Mouse (Mus musculus): ENCODE results near the gene Wbp1l. TPM values are rescaled to one million over a fixed set of nuclear protein-coding genes. Genes with fewer than 3 reads are reported as not detected.

Wbp1l gene
- polyA plus RNA-seq, 1 experiment from 2014 or later = 31.2 TPM

DNA sequence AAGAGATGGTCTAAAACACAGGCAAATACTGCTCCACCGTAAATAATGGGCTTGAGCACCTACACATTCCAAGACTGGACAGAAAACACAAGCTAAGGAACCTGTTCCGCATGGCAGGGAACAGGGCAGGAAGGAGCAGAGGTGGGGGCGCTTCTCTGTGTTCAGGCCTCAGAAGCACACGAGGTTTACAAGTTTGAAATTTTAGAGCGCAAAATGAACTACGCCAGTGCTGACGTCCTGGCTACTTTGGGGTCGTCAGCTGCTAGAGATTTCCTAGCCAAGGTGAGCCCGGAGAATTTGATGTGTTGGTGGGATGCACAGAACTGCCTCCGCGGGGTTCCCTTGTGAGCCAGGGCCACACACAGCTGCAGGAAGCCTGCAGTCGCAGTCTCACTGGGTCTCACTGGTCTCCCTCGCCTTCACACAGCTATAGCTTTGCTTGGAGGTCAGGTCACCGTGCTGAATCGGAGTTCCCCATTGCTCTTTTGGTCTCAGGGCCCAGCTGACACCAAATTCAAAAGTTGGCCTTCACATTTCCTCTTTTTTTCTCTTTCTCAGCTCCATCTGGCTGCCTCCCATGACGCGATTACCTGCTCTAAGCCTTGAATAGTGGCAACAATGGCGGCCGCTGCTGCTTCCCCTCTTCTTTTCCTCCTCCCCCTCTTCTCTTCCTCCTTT lies 99.1 kb downstream of the Wbp1l start:
- no peak for ATAC-seq (ENCODE audit: low FRiP score, low TSS enrichment)
- WGBS = 63% methylated on average over 19 of the region's 19 CpGs
- no peaks in the 10 kb centered on the region for H3K27me3 ChIP-seq (ENCODE audit: control insufficient read depth, insufficient read depth, low read length)

GRCm38 (mm10) chr19:46699011-46699481 lies 100.2 kb downstream of the Wbp1l start:
- ATAC-seq (ENCODE audit: low FRiP score, low TSS enrichment) (peak; percentile 73), DNase-seq (ENCODE audit: low spot score) (peak; percentile 37)
- 63% methylated on average over 10 of the region's 10 CpGs for WGBS
- no peaks in the 10 kb centered on the region for H3K4me1 ChIP-seq (replicated peaks; ENCODE audit: control insufficient read depth, insufficient read depth)
- H3K9me3 ChIP-seq (ENCODE audit: control insufficient read depth, low read length) = no peaks in the 10 kb centered on the region
- no peak overlapping the region for H3K4me2 ChIP-seq (replicated peaks; ENCODE audit: low read depth)
- H3K9ac ChIP-seq (ENCODE audit: low read length) = no peak overlapping the region
- no peak overlapping the region for H3K27ac ChIP-seq (replicated peaks)
- TF ChIP-seq CTCF (IDR thresholded peaks at IDR 0.05; ENCODE audit: low read depth) (no peak), EP300 (optimal IDR thresholded peaks at IDR 0.05) (no peak)
- H3K27me3 ChIP-seq (ENCODE audit: control insufficient read depth, insufficient read depth, low read length) = no peaks in the 10 kb centered on the region
- peaks cover 4% of the 10 kb centered on the region; the same call in 1 of the 2 replicates for H3K36me3 ChIP-seq (ENCODE audit: control insufficient read depth, insufficient read depth, low read length)
- H3K4me3 ChIP-seq (ENCODE audit: low read depth, low read length) = no peak overlapping the region

More for the DNA sequence above, 99.1 kb downstream of the Wbp1l start:
- Histone ChIP-seq H3K9ac (ENCODE audit: low read length) (no peak overlapping the region), H3K9me3 (ENCODE audit: control insufficient read depth, low read length) (no peaks in the 10 kb centered on the region), H3K4me3 (ENCODE audit: low read depth, low read length) (no peak overlapping the region), H3K4me2 (replicated peaks; ENCODE audit: low read depth) (no peak overlapping the region), H3K36me3 (ENCODE audit: control insufficient read depth, insufficient read depth, low read length) (peaks cover 4% of the 10 kb centered on the region; the same call in 1 of the 2 replicates), H3K4me1 (replicated peaks; ENCODE audit: control insufficient read depth, insufficient read depth) (no peaks in the 10 kb centered on the region), H3K27ac (replicated peaks) (no peak overlapping the region)
- no peak for DNase-seq (ENCODE audit: low spot score)
- TF ChIP-seq EP300 (optimal IDR thresholded peaks at IDR 0.05) (no peak), CTCF (IDR thresholded peaks at IDR 0.05; ENCODE audit: low read depth) (no peak)

GRCm38 (mm10) chr19:46701156-46701555 lies 102.3 kb downstream of the Wbp1l start:
- no peak overlapping the region for H3K4me2 ChIP-seq (replicated peaks; ENCODE audit: low read depth)
- H3K27me3 ChIP-seq (ENCODE audit: control insufficient read depth, insufficient read depth, low read length) = no peaks in the 10 kb centered on the region
- no peak for ATAC-seq (ENCODE audit: low FRiP score, low TSS enrichment)
- H3K27ac ChIP-seq (replicated peaks) = no peak overlapping the region
- no peak overlapping the region for H3K4me3 ChIP-seq (ENCODE audit: low read depth, low read length)
- DNase-seq (ENCODE audit: low spot score) = no peak
- no peaks in the 10 kb centered on the region for H3K9me3 ChIP-seq (ENCODE audit: control insufficient read depth, low read length)
- 73% methylated on average over 9 of the region's 9 CpGs for WGBS
- no peak overlapping the region for H3K9ac ChIP-seq (ENCODE audit: low read length)
- H3K36me3 ChIP-seq (ENCODE audit: control insufficient read depth, insufficient read depth, low read length) = peaks cover 4% of the 10 kb centered on the region; the same call in 1 of the 2 replicates
- TF ChIP-seq EP300 (optimal IDR thresholded peaks at IDR 0.05) (no peak), CTCF (IDR thresholded peaks at IDR 0.05; ENCODE audit: low read depth) (no peak)
- H3K4me1 ChIP-seq (replicated peaks; ENCODE audit: control insufficient read depth, insufficient read depth) = no peaks in the 10 kb centered on the region

GRCm38 (mm10) chr19:46705779-46706495 lies 107.1 kb downstream of the Wbp1l start:
- ATAC-seq (ENCODE audit: low FRiP score, low TSS enrichment) (no peak), DNase-seq (ENCODE audit: low spot score) (no peak)
- no peaks in the 10 kb centered on the region for H3K27me3 ChIP-seq (ENCODE audit: control insufficient read depth, insufficient read depth, low read length)
- H3K4me1 ChIP-seq (replicated peaks; ENCODE audit: control insufficient read depth, insufficient read depth) = no peaks in the 10 kb centered on the region
- no peak overlapping the region for H3K27ac ChIP-seq (replicated peaks)
- no peak overlapping the region for H3K9ac ChIP-seq (ENCODE audit: low read length)
- no peak for TF ChIP-seq EP300 (optimal IDR thresholded peaks at IDR 0.05)
- no peak for TF ChIP-seq CTCF (IDR thresholded peaks at IDR 0.05; ENCODE audit: low read depth)
- no peak overlapping the region for H3K4me3 ChIP-seq (ENCODE audit: low read depth, low read length)
- 72% methylated on average over 7 of the region's 7 CpGs for WGBS
- peaks cover 4% of the 10 kb centered on the region; the same call in 1 of the 2 replicates for H3K36me3 ChIP-seq (ENCODE audit: control insufficient read depth, insufficient read depth, low read length)
- no peak overlapping the region for H3K4me2 ChIP-seq (replicated peaks; ENCODE audit: low read depth)
- no peaks in the 10 kb centered on the region for H3K9me3 ChIP-seq (ENCODE audit: control insufficient read depth, low read length)

DNA sequence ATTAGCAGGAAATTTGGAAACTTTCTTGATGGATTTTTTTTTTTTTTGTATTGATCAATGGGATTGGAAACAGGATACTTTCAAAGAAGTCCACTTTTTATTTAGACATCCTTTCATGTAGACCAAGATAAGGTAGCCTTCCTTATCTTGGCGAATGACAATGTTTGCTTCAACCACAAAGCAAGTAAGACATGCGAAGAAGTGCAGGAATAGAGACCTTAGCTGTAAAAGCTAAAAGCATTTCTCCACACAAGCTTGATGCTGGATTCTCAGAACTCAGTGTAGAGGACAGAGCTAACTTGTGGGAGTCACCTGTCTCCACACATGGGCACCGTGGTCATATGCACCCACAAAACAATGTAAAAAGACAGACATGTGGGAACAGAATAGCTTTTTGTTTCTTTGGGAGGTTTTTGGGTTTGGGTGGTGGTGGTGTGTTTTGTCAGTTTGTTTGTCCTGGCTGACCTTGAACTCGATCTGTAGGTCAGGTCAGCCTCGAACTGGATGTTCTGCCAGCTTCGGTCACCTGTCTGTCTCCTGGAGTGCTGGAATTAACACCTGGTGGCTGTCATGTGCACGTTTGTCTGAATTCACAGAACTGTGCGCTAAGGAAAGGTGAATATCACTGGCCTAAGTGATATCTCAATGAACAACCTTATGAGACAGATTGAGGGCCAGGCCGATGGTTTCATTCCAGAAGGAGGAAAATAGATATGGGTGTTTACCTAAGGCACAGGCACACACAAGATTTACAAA lies 107.8 kb downstream of the Wbp1l start:
- ATAC-seq (ENCODE audit: low FRiP score, low TSS enrichment) (no peak), DNase-seq (ENCODE audit: low spot score) (no peak)
- peak overlapping the region; percentile 45 for H3K4me3 ChIP-seq (ENCODE audit: low read depth, low read length)
- H3K27me3 ChIP-seq (ENCODE audit: control insufficient read depth, insufficient read depth, low read length) = no peaks in the 10 kb centered on the region
- no peaks in the 10 kb centered on the region for H3K36me3 ChIP-seq (ENCODE audit: control insufficient read depth, insufficient read depth, low read length)
- TF ChIP-seq CTCF (IDR thresholded peaks at IDR 0.05; ENCODE audit: low read depth) (no peak), EP300 (optimal IDR thresholded peaks at IDR 0.05) (no peak)
- WGBS = 59% methylated on average over 9 of the region's 9 CpGs
- H3K9me3 ChIP-seq (ENCODE audit: control insufficient read depth, low read length) = no peaks in the 10 kb centered on the region
- no peak overlapping the region for H3K9ac ChIP-seq (ENCODE audit: low read length)
- H3K27ac ChIP-seq (replicated peaks) = no peak overlapping the region
- H3K4me1 ChIP-seq (replicated peaks; ENCODE audit: control insufficient read depth, insufficient read depth) = no peaks in the 10 kb centered on the region
- peak overlapping the region; percentile 70; the same call in 1 of the 2 replicates for H3K4me2 ChIP-seq (replicated peaks; ENCODE audit: low read depth)

Other genes with a start within 250 kb of the Wbp1l start
- 1.6 and 1.7 TPM in 2 replicates for gene 2310034G01Rik, start 248.8 kb upstream of the Wbp1l start, polyA plus RNA-seq (2015; fragmentation: Nextera tagmentation; extraction: Ambion mirVana)
- 90.1 and 94.7 TPM in 2 replicates for gene Actr1a, start 203.3 kb upstream of the Wbp1l start, polyA plus RNA-seq (2015; fragmentation: Nextera tagmentation; extraction: Ambion mirVana)
- gene Sufu, start 202.2 kb upstream of the Wbp1l start, polyA plus RNA-seq (2015; fragmentation: Nextera tagmentation; extraction: Ambion mirVana) = 9.5 and 9.9 TPM in 2 replicates
- 15.1 and 16.4 TPM in 2 replicates for gene Trim8, start 97.4 kb upstream of the Wbp1l start, polyA plus RNA-seq (2015; fragmentation: Nextera tagmentation; extraction: Ambion mirVana)
- 39.6 and 41.6 TPM in 2 replicates for gene Arl3, start 25.9 kb upstream of the Wbp1l start, polyA plus RNA-seq (2015; fragmentation: Nextera tagmentation; extraction: Ambion mirVana)
- 9.4 and 10.0 TPM in 2 replicates for gene Sfxn2, start 25.7 kb upstream of the Wbp1l start, polyA plus RNA-seq (2015; fragmentation: Nextera tagmentation; extraction: Ambion mirVana)
- gene Cyp17a1, start 74.1 kb downstream of the Wbp1l start, polyA plus RNA-seq (2015; fragmentation: Nextera tagmentation; extraction: Ambion mirVana) = 0.12 TPM in 1 of 2 replicates, not detected in the other
- gene Borcs7, start 90.8 kb downstream of the Wbp1l start, polyA plus RNA-seq (2015; fragmentation: Nextera tagmentation; extraction: Ambion mirVana) = 15.6 and 17.0 TPM in 2 replicates
- 17.0 and 17.7 TPM in 2 replicates for gene As3mt, start 108.4 kb downstream of the Wbp1l start, polyA plus RNA-seq (2015; fragmentation: Nextera tagmentation; extraction: Ambion mirVana)
- gene Cnnm2, start 162.5 kb downstream of the Wbp1l start, polyA plus RNA-seq (2015; fragmentation: Nextera tagmentation; extraction: Ambion mirVana) = 2.0 and 2.1 TPM in 2 replicates